Mouse (Mus musculus): ENCODE results near the gene Gsdma2. TPM values are rescaled to one million over a fixed set of nuclear protein-coding genes. Genes with fewer than 3 reads are reported as not detected.

Gsdma2 gene
- total and polyA plus RNA-seq, 3 experiments, result not detected

- Histone ChIP-seq H3K27ac (ENCODE audit: control insufficient read depth, low read depth, low read length) (no peak overlapping the region), H3K4me1 (ENCODE audit: control insufficient read depth in 1 of 2, insufficient read depth in 2 of 2, low read length in 2 of 2) (no peaks in the 10 kb centered on the region), H3K9me3 (replicated peaks; ENCODE audit: insufficient read depth, low read length) (no peaks in the 10 kb centered on the region), H3K36me3 (ENCODE audit: control insufficient read depth in 1 of 2, insufficient read depth in 2 of 2, low read length in 2 of 2) (peaks cover 0 to 8% of the 10 kb centered on the region in 2 experiments; a peak in 2 of 4 replicates), H3K79me2 (ENCODE audit: control insufficient read depth, insufficient read depth, low read length, poor library complexity) (no peaks in the 10 kb centered on the region), H3K4me3 (ENCODE audit: control insufficient read depth in 1 of 2, insufficient read depth in 1 of 2, low read depth in 2 of 2, low read length in 2 of 2) (no peak overlapping the region), H3K27me3 (ENCODE audit: control insufficient read depth in 1 of 2, insufficient read depth in 2 of 2, low read length in 2 of 2) (no peaks in the 10 kb centered on the region), H3K9ac (ENCODE audit: control insufficient read depth, low read depth, low read length, poor library complexity, severe bottlenecking) (no peak overlapping the region)
- DNase-seq (ENCODE audit: low read depth, low spot score), result no peak
- no peak for TF ChIP-seq POLR2AphosphoS5 (IDR thresholded peaks at IDR 0.05; ENCODE audit: borderline replicate concordance, low read depth, low read length)
- TF ChIP-seq ZMIZ1 (IDR thresholded peaks at IDR 0.05; ENCODE audit: low read depth, low read length), result no peak
- TF ChIP-seq MYC (IDR thresholded peaks at IDR 0.05; ENCODE audit: low read depth, low read length), result no peak
- TF ChIP-seq KAT2A (conservative IDR thresholded peaks at IDR 0.05; ENCODE audit: low read depth, low read length), result no peak
- TF ChIP-seq MXI1 (IDR thresholded peaks at IDR 0.05; ENCODE audit: low read depth, low read length), result no peak
- no peak for TF ChIP-seq ZKSCAN1 (IDR thresholded peaks at IDR 0.05; ENCODE audit: low read depth, low read length)
- peak; percentile 91 for TF ChIP-seq POLR2AphosphoS2 (IDR thresholded peaks at IDR 0.05; ENCODE audit: low read length)
- no peak for TF ChIP-seq SIN3A (IDR thresholded peaks at IDR 0.05; ENCODE audit: low read length)
- TF ChIP-seq POLR2A (IDR thresholded peaks at IDR 0.05; ENCODE audit: control insufficient read depth in 1 of 2, insufficient read depth in 1 of 2, low read depth in 1 of 2, low read length in 2 of 2, poor library complexity in 1 of 2), result peak in 1 of 2 experiments; percentile 37; a peak in 1 of 4 replicates
- no peak for TF ChIP-seq CTCF (IDR thresholded peaks at IDR 0.05 in 2 of 3, conservative IDR thresholded peaks at IDR 0.05 in 1 of 3; ENCODE audit: control insufficient read depth in 1 of 3, insufficient read depth in 1 of 3, low read depth in 2 of 3, low read length in 3 of 3, poor library complexity in 1 of 3, severe bottlenecking in 1 of 3)
Measured at GRCm38 (mm10) chr11:98696454-98697216, 50.1 kb downstream of the Gsdma2 start.

GRCm38 (mm10) chr11:98697225-98697624 is 50.7 kb downstream of the Gsdma2 start:
- no peak overlapping the region for H3K27ac ChIP-seq (ENCODE audit: control insufficient read depth, low read depth, low read length)
- H3K4me3 ChIP-seq (ENCODE audit: control insufficient read depth in 1 of 2, insufficient read depth in 1 of 2, low read depth in 2 of 2, low read length in 2 of 2), result no peak overlapping the region
- H3K27me3 ChIP-seq (ENCODE audit: control insufficient read depth in 1 of 2, insufficient read depth in 2 of 2, low read length in 2 of 2), result no peaks in the 10 kb centered on the region
- H3K36me3 ChIP-seq (ENCODE audit: control insufficient read depth in 1 of 2, insufficient read depth in 2 of 2, low read length in 2 of 2), result peaks cover 0 to 6% of the 10 kb centered on the region in 2 experiments; a peak in 1 of 4 replicates
- no peaks in the 10 kb centered on the region for H3K79me2 ChIP-seq (ENCODE audit: control insufficient read depth, insufficient read depth, low read length, poor library complexity)
- H3K4me1 ChIP-seq (ENCODE audit: control insufficient read depth in 1 of 2, insufficient read depth in 2 of 2, low read length in 2 of 2), result no peaks in the 10 kb centered on the region
- no peaks in the 10 kb centered on the region for H3K9me3 ChIP-seq (replicated peaks; ENCODE audit: insufficient read depth, low read length)
- TF ChIP-seq MAFK (IDR thresholded peaks at IDR 0.05; ENCODE audit: borderline replicate concordance, low read depth, low read length), result no peak
- no peak for TF ChIP-seq MAX (IDR thresholded peaks at IDR 0.05; ENCODE audit: low read length)
- TF ChIP-seq GATA1 (IDR thresholded peaks at IDR 0.05; ENCODE audit: low read depth, low read length), result no peak
- TF ChIP-seq RCOR1 (IDR thresholded peaks at IDR 0.05; ENCODE audit: low read depth, low read length), result no peak
- no peak for TF ChIP-seq MYC (IDR thresholded peaks at IDR 0.05; ENCODE audit: low read depth, low read length)
- no peak for TF ChIP-seq CTCF (IDR thresholded peaks at IDR 0.05 in 2 of 3, conservative IDR thresholded peaks at IDR 0.05 in 1 of 3; ENCODE audit: control insufficient read depth in 1 of 3, insufficient read depth in 1 of 3, low read depth in 2 of 3, low read length in 3 of 3, poor library complexity in 1 of 3, severe bottlenecking in 1 of 3)
- no peak for TF ChIP-seq TBP (IDR thresholded peaks at IDR 0.05; ENCODE audit: low read depth, low read length)
- TF ChIP-seq TAL1 (IDR thresholded peaks at IDR 0.05; ENCODE audit: low read length), result no peak
- TF ChIP-seq MXI1 (IDR thresholded peaks at IDR 0.05; ENCODE audit: low read depth, low read length), result no peak
- TF ChIP-seq POLR2AphosphoS5 (IDR thresholded peaks at IDR 0.05; ENCODE audit: borderline replicate concordance, low read depth, low read length), result no peak
- TF ChIP-seq NRF1 (IDR thresholded peaks at IDR 0.05; ENCODE audit: insufficient read depth, low read depth, low read length, poor library complexity, severe bottlenecking), result no peak
- no peak for TF ChIP-seq KAT2A (conservative IDR thresholded peaks at IDR 0.05; ENCODE audit: low read depth, low read length)
- no peak for TF ChIP-seq SIN3A (IDR thresholded peaks at IDR 0.05; ENCODE audit: low read length)
- no peak overlapping the region for H3K9ac ChIP-seq (ENCODE audit: control insufficient read depth, low read depth, low read length, poor library complexity, severe bottlenecking)
- DNase-seq (ENCODE audit: low read depth, low spot score), result no peak
